Mouse (Mus musculus): ENCODE measurements around the gene Mkrn2.

- TF ChIP-seq CTCF (IDR thresholded peaks at IDR 0.05; ENCODE audit: low read depth) (no peak), EP300 (IDR thresholded peaks at IDR 0.05; ENCODE audit: low read depth) (no peak)
Measured at GRCm38 (mm10) chr6:115558176-115558575, 43.5 kb upstream of the Mkrn2 start.

Data from liver, postnatal 0 days (tissue).